Mouse (Mus musculus) adrenal gland, adult 2 months (tissue): ENCODE data around the gene Trpm2. TPM values are rescaled to one million over a fixed set of nuclear protein-coding genes. Genes with fewer than 3 reads are reported as not detected.
"Not testable (repeated sequence)": the region's sequence is repeated elsewhere in the genome, so short reads cannot be mapped to it uniquely, and the experiment has no call there.

ENCODE experiments used
- DNase-seq: peaks from one replicate; pipeline ENCODE4 v3.0.0; 2021
- long read RNA-seq: library from polyadenylated mRNA; stranded (forward); transcript quantifications from one replicate; pipeline ENCODE4 v2.0.0, GENCODE M21; 2021
- polyA plus RNA-seq: library from polyadenylated mRNA; depleted of rRNA; stranded (reverse); fragments of >200 nt; gene quantifications from 2 replicates; pipeline ENCODE4 v1.2.3, GENCODE M21; 2012; rRNA removed
- total RNA-seq, 2 experiments: library from RNA; stranded (reverse); gene quantifications; 2 replicates each; pipeline ENCODE4 v1.2.3; 2021

Trpm2 gene
- total RNA-seq (1 to 10 TPM; 2.6 to 3.2 TPM), polyA plus RNA-seq (3.0 and 3.1 TPM in 2 replicates)
- long read RNA-seq, partial matches to known transcripts, result 4 of 4 reads
- long read RNA-seq, other reads (novel, unspliced or antisense), result 0 of 4 reads

- DNase-seq, result no peak
Measured at GRCm38 (mm10) chr10:77970481-77970880, at the start of gene Trpm2. TSS of gene Trpm2 (minus strand) at chr10:77970563.

DNA sequence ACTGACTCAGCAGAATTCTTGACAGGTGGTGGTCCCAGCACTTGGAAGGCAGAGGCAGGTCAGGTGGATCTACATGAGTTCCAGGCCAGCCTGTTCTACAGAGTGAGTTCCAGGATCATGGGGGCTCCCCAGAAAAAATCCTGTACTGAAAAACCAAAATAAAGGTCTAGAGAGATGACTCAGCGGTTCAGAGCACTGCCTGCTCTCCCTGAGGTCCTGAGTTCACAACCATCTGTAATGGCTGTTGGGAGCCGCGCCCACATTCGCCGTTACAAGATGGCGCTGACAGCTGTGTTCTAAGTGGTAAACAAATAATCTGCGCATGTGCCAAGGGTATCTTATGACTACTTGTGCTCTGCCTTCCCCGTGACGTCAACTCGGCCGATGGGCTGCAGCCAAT, 49.6 kb upstream of the Trpm2 start:
- not testable (repeated sequence) for DNase-seq

DNA sequence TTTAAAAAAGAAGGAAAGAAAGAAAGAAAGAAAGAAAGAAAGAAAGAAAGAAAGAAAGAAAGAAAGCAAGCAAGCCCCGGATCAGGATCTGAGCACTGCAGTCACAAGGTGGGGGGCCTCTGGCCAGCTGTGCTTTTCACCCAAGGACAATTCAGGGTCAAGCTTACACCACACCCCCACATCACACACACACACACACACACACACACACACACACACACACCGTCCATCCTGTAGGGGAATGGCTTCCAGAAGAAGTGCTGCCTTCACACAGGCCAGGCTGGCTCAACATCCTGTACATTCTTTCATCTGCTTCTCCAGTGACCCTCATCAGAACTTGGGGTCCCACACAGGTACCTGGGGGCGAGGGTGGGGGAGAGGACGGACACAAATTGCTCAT, 48.9 kb upstream of the Trpm2 start:
- DNase-seq, result no peak

DNA sequence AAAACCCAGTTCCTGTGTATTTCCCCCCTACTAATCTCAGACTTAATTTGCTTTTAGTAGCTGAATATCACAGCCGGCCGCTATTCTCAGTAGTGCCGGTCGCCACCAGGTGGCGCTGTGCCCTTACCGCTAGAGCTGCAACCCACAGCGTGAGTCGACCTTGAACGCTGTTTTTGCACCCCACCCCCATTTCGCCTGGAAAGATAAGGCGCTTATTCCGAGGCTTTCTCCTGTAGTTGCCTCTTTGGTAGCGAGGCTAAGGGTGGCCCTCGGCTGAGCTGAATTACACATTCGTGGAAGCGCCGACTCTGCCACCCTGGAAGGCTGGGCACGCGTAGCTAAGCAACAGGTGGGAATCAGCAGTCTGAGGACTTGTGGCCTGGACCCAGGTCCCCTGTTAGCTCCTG, 48.4 kb upstream of the Trpm2 start:
- DNase-seq, result peak; percentile 84

DNA sequence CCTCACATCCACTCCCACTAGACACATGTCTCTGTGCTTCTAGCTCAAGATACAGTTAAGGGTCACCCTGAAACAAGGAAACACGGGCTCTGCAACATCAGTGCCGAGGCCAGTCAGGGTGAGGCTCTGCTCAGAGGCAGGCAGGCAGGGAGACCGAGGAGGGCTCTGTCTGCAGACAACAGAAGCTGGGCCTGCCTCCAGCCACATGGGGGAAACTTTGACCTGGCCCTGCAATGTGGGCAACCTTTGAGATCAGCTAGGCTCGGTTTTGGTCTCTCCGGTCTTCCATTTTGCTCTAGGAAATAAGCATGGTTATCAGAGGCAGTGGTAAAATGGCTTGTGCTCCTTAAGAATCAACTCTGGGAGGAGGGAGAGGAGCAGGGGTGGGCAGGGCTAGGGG, 46.0 kb upstream of the Trpm2 start:
- no peak for DNase-seq

DNA sequence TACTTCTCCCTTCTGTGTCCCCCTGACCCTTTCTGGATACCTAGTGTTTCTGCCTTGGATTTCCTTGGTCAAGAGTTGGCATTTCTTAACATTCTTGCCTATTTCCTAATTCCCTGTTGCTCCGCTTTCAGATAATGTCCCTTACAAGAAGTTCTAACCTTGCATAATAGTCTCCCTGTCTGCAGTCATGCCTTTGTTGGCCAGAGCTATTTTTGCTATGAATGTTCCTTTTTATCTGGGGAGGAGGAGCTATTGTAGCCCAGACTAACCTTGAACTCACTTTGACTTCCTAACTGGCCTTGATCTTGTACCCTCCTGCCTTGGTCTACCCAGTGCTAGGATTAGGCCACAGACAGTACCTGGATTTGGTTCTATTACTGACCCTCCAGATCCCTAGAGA, 45.1 kb upstream of the Trpm2 start:
- peak; percentile 42 for DNase-seq

DNA sequence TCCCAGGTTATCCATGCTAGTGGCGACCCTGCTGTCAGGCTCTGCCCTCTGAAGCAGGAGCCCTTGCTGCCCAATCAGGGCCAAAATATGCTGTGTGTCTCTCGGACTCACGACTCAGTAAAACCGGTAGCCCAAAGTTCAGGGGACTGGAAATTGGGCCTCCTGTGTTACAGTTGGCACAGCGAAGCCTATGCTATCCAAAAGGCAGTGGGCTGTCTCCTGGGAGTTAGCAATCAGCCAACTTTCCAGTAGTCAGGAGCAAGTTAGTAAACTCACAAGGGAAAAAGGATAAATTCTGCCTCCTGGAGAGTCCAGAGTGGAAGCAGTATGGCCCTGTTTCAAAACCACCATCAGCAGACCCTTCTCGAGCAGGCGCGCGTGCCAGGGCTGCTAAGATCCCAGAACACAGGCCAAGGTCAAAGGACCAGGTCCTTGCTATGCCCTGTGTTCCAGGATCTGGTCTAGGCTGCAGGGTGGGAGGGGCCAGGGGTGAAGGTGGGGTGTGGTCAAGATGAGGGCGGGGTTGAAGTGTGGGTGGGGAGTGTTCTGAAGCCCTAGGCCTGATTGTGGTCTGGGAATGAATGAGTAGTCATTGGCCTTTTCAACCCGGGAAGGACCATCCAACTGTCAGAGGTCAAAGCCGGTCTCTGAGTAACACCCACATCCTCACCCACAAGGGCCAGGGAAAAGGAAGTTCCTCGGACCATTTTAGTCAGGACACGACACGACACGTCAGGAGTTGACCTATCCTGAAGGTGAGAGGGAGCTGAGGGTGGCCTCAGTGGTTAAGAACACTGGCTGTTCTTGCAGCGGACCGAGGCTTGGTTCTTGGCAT, 42.5 kb upstream of the Trpm2 start:
- peak; percentile 42 for DNase-seq

DNA sequence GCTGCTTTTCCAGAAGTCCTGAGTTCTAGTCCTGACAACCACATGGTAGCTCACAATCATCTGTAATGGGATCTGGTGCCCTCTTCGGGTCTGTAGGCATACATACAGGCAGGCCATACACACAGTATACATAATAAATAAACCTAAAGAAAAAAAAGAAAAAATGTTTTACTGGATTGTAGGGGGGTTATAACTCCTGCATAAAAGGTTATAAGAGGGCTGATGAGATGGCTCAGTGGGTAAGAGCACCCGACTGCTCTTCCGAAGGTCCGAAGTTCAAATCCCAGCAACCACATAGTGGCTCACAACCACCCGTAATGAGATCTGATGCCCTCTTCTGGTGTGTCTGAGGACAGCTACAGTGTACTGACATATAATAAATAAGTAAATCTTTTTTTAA, 40.8 kb upstream of the Trpm2 start:
- DNase-seq, result not testable (repeated sequence)

GRCm38 (mm10) chr10:78010335-78010734, 40.0 kb upstream of the Trpm2 start:
- DNase-seq, result peak; percentile 32

DNA sequence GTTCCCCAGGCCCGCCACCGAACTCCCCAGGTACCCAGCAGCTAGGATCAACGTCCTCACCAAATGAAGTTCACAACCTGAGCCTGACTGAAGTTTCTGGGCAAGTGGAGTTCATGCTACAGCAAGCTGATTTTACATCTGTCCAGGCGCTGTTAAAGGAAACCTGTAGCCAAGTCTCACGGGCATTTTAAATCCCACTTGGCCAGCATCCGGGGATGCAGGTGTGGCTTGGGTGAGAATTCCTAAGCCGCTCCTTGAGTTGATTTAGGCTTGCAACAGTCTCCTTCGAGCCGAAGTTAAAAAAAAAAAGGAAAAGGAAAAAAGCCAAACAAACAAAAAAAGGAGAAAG, 39.6 kb upstream of the Trpm2 start, which contains the start of gene Pfkl:
Gene Pfkl (minus strand): TSS at position 139 of the 349 bp plus-strand sequence.
- no peak for DNase-seq

- peak; percentile 98 for DNase-seq
Measured at GRCm38 (mm10) chr10:78009184-78009944, 39.0 kb upstream of the Trpm2 start.

DNA sequence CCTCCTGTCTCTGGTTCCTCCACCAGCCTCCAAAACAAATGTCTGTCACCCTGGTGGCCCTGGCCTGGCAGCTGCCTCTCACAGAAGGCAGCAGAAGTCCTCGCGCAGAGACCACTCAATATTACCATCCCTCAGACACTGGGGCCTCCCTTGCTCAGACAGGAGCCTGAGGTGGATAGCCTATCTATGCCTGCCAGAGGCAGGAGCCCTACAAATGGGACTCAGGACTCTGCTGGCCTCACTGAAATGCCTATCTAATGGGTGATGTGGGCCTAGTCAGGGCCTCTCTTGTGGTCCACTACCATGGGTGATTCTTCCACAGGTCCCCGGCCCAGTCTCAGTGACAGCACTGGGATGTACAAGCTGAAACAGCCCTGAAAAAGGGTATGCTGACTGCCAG, 37.8 kb upstream of the Trpm2 start:
- no peak for DNase-seq

- DNase-seq, result no peak
Measured at GRCm38 (mm10) chr10:78007203-78007602, 36.8 kb upstream of the Trpm2 start.

GRCm38 (mm10) chr10:78005791-78006438, 35.6 kb upstream of the Trpm2 start:
- no peak for DNase-seq

DNA sequence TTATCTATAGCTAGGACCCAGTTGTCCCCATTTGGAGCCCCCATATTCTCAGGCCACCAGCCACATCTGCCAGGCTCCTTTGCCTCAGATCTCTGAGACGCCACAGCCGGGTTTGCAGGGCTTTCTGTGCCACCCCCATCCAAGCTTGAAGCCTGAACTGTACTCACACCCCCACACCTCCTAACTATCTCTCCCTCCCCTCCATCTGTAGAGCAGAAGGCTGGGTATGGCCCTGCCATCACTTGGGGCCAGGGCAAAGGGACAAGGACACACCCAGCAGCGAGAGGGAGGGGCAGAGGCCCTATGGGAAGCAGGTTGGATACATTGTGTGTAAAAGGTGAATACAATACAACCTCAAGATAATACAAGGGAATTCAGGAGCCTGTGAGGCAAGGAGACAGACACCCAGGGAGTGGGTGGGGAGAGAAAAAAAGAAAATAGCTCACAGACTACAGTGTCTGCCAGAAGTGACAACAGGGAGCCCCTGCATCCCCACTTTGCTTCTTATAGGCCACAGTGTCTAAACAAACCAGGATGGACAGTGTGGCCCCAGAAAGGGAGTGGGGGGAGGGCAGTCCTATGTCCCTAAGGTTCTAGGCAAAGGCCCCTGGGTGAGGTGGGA, 34.2 kb upstream of the Trpm2 start:
- DNase-seq, result no peak

DNA sequence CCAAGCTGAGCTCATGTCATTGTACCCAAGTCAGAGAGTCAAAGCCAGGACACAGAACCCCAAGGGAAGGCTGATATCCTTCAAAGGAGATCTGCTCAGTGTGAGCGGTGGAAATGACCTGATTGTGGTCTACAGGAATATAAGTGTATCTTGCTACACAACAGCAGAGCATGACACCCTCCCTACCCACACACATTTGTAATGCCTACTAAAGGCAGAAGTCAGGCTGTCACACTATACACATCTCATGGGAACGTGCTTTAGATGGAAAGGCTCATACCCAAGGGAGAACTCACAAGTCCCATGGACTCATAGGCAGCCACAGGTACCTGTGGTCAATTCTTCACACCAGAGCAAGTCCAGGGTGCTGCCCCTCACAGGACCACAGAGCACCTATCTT, 32.0 kb upstream of the Trpm2 start:
- DNase-seq, result no peak

GRCm38 (mm10) chr10:78001796-78002195, 31.4 kb upstream of the Trpm2 start:
- no peak for DNase-seq

DNA sequence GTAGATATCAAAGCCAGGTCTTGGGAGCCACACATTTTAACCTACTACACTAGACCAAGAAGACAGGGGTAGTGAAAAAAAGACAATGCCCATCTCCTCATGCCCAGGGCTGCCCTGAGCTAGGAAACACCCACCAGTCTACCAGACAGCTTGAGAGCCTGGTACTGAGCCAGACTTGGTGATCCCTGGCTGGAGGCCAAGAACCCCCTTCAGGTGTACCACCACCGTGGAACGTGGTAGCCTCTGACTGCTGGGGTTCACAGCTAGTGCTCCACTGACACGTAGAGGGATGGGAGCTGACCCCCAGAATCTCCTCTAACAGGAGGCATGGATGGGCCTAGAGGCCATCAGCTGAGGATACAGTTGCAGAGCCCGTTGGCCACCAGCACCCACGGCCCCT, 29.8 kb upstream of the Trpm2 start:
- no peak for DNase-seq

DNA sequence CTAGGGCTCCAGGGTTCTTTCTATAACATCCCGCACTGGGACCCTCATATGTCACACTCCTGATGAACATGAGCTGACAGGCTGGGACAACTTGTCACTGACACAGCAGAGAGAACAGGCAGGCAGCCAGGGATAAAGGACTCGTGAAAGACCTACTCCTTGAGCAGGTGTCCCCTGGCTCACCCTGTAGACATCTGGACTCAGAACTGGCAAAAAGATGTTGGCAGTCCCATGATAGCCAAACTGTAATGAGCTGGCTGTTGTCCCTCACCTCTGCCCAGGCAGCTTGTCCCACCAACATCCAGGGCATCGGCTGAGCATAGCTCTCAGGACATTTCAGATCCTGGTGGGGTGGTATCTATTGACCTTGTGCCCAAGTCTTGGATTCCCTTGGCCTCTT, 25.3 kb upstream of the Trpm2 start:
- no peak for DNase-seq

GRCm38 (mm10) chr10:77985775-77986174, 15.4 kb upstream of the Trpm2 start:
- no peak for DNase-seq

DNA sequence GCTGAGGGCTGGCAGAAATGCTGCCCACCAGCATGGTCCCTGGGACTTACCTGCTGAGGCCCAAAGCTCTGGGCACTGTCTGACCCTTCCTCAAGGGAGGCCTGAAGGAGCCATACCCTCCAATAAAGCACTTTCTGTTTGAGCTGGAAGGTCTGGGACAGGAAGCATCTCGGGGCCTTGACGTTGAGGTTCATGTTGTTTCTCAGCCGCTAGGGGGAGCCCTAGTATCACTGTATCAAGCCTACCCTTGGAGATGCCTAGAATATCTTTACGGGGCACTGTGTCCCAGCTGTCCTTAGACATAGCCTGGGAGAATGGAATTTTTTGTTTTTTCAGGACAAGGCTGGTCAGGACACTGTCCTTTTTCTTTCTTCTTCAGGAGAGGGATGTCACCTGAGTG, 14.3 kb upstream of the Trpm2 start:
- peak; percentile 71 for DNase-seq
